Mouse (Mus musculus): ENCODE data around the gene Vps33b. TPM values are rescaled to one million over a fixed set of nuclear protein-coding genes. Genes with fewer than 3 reads are reported as not detected.

The Vps33b gene
- polyA plus RNA-seq, 2 experiments, result 3.6 to 6.7 TPM

DNA sequence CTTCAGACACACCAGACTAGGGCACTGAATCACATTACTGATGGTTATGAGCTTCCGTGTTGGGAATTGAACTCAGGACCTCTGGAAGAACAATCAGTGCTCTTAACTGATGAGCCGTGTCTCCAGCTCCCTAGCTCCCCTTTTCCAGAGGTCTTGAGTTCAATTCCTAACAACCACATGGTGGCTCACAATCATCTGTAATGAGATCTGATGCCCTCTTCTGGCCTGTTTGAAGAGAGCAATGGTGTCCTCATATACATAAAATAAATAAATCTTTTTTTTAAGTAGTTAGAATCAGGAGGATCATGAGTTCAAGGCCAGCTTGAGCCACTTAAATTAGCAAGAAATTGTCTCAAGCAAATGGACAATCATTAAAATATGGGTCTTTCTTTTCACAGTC lies 13.5 kb upstream of the Vps33b start:
- 50% methylated on average over 2 of the region's 2 CpGs for WGBS (ENCODE audit: insufficient replicate concordance)
- Histone ChIP-seq H3K9ac (replicated peaks) (no peak overlapping the region), H3K4me3 (ENCODE audit: insufficient read depth in 1 of 2, low read depth in 2 of 2, low read length in 2 of 2) (no peak overlapping the region), H3K4me1 (replicated peaks; ENCODE audit: control insufficient read depth in 2 of 2, insufficient read depth in 2 of 2, low read length in 1 of 2) (peaks cover 5 to 9% of the 10 kb centered on the region in 2 experiments; a peak in 3 of 4 replicates), H3K27ac (no peak overlapping the region), H3K4me2 (ENCODE audit: low read depth) (no peak overlapping the region), H3K27me3 (ENCODE audit: control insufficient read depth, insufficient read depth, low read length) (no peaks in the 10 kb centered on the region), H3K36me3 (replicated peaks; ENCODE audit: control insufficient read depth, insufficient read depth, low read depth) (no peaks in the 10 kb centered on the region), H3K9me3 (ENCODE audit: control insufficient read depth, low read length) (no peaks in the 10 kb centered on the region)
- ATAC-seq (ENCODE audit: insufficient read depth) (no peak), DNase-seq (ENCODE audit: low read depth in 3 of 3, low spot score in 3 of 3) (no peak)
- TF ChIP-seq CTCF (IDR thresholded peaks at IDR 0.05; ENCODE audit: low read depth) (peak; percentile 39; the same call in 1 of the 2 replicates), EP300 (IDR thresholded peaks at IDR 0.05; ENCODE audit: low read depth) (no peak)

DNA sequence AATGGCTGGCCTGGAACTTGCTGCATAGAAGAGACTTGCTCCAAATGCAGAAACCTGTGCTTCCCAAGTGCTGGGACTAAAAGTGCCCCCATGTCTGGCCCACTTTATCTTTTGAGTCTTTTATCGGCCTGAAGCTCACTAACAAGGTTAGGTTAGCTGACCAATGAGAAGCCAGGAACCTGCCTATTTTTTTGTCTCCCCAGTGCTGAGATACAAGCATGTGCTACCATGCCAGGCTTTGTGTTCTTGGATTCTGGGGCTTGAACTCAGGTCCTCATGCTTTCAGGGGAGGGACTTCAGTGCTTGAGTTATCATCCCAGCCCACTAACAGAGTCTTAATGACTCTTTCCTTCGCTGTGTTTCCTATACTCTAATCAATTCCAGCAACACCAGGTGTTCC lies 11.7 kb upstream of the Vps33b start:
- H3K9ac ChIP-seq (replicated peaks), result no peak overlapping the region
- TF ChIP-seq EP300 (IDR thresholded peaks at IDR 0.05; ENCODE audit: low read depth), result no peak
- TF ChIP-seq CTCF (IDR thresholded peaks at IDR 0.05; ENCODE audit: low read depth), result no peak
- 49% methylated on average over 2 of the region's 2 CpGs for WGBS (ENCODE audit: insufficient replicate concordance)
- ATAC-seq (ENCODE audit: insufficient read depth) (no peak), DNase-seq (ENCODE audit: low read depth in 3 of 3, low spot score in 3 of 3) (no peak)
- no peaks in the 10 kb centered on the region for H3K27me3 ChIP-seq (ENCODE audit: control insufficient read depth, insufficient read depth, low read length)
- peaks cover 12 to 15% of the 10 kb centered on the region in 2 experiments for H3K4me1 ChIP-seq (replicated peaks; ENCODE audit: control insufficient read depth in 2 of 2, insufficient read depth in 2 of 2, low read length in 1 of 2)
- H3K27ac ChIP-seq, result no peak overlapping the region
- no peak overlapping the region for H3K4me2 ChIP-seq (ENCODE audit: low read depth)
- H3K9me3 ChIP-seq (ENCODE audit: control insufficient read depth, low read length), result no peaks in the 10 kb centered on the region
- no peaks in the 10 kb centered on the region for H3K36me3 ChIP-seq (replicated peaks; ENCODE audit: control insufficient read depth, insufficient read depth, low read depth)
- no peak overlapping the region for H3K4me3 ChIP-seq (ENCODE audit: insufficient read depth in 1 of 2, low read depth in 2 of 2, low read length in 2 of 2)

DNA sequence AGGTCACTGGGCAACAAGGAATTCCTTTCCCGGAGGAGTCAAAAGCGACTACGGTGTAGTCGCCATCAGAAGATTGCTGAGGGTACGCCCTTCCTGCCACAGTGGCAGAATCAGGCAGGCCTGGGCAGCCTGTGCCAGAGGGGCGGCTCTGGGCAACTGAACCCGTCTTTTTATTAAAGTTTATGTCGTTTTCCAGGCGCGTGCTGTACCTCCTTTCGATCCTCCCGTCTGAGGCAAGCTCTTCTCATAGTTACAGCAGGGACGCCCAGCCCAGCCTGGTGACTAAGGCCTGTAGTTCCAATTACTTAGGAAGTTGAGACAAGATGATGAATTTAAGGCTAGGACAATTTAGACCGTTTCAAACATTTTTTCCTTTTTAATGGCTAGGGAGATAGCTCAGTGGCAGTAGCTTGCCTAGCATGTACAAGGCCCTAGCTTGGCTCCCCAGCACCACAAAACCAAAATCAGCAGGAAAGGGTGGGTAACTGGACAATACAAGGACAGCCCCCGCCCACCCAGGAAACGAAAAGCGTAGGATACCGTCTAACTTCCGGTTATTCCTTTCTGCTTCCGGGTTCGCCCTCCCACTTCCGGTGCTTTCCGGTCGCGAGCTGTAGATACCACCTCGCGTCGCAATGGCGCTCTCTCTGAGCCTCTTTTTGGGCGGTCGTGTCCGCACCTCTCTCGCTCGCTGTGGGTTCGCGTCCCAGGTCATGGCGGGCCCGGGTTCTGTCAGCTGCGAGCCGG lies 8.7 kb upstream of the Vps33b start, which contains the start of gene Ngrn:
Gene Ngrn, plus strand, starts transcription at position 591 of the 747 bp plus-strand sequence.
- peak within 1 kb of the TSS; percentile 87 for H3K4me2 ChIP-seq (ENCODE audit: low read depth)
- H3K4me3 ChIP-seq (ENCODE audit: insufficient read depth in 1 of 2, low read depth in 2 of 2, low read length in 2 of 2), result peak within 1 kb of the TSS; percentile 88 to 91
- peak within 1 kb of the TSS; percentile 68 for H3K27ac ChIP-seq
- no peaks in the 10 kb centered on the region for H3K9me3 ChIP-seq (ENCODE audit: control insufficient read depth, low read length)
- ATAC-seq (ENCODE audit: insufficient read depth) (peak; percentile 86), DNase-seq (ENCODE audit: low read depth in 3 of 3, low spot score in 3 of 3) (peak; percentile 79 to 81 (median 79))
- peaks cover 7 to 9% of the 10 kb centered on the region in 2 experiments for H3K4me1 ChIP-seq (replicated peaks; ENCODE audit: control insufficient read depth in 2 of 2, insufficient read depth in 2 of 2, low read length in 1 of 2)
- 25% methylated on average over 40 of the region's 40 CpGs for WGBS (ENCODE audit: insufficient replicate concordance)
- TF ChIP-seq CTCF (IDR thresholded peaks at IDR 0.05; ENCODE audit: low read depth) (peak; percentile 59), EP300 (IDR thresholded peaks at IDR 0.05; ENCODE audit: low read depth) (peak; percentile 23; the same call in 1 of the 2 replicates)
- peak within 1 kb of the TSS; percentile 85 for H3K9ac ChIP-seq (replicated peaks)
- H3K27me3 ChIP-seq (ENCODE audit: control insufficient read depth, insufficient read depth, low read length), result no peaks in the 10 kb centered on the region
- peaks cover 24% of the 10 kb centered on the region for H3K36me3 ChIP-seq (replicated peaks; ENCODE audit: control insufficient read depth, insufficient read depth, low read depth)

DNA sequence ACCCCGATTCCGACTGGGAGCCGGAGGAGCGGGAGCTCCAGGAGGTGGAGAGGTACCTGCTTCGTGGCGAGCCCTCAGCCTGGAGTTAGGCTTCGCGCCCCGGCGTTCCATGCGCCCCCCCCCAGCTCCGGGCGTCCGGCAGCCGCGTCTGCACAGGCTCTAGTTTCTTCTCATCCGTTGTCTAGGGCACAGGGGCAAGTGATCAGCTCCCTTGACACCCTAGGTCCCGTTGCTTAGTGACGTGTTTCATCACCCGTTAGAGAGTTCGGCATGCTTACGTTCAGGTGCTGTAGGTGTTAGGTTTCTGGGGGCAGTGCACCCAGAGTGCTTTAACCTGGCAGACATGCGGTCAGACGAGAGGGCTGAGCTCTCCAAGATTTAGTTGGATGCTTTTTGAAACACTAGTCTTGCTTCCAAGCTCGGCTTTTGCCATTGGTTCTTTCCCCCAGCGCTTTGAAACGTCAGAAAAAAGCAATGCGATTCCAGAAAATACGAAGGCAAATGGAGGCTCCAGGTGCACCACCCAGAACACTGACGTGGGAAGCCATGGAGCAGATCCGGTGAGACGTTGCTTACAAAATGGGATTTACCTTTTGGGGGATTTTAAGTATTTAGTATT lies 8.0 kb upstream of the Vps33b start:
- no peaks in the 10 kb centered on the region for H3K27me3 ChIP-seq (ENCODE audit: control insufficient read depth, insufficient read depth, low read length)
- no peaks in the 10 kb centered on the region for H3K9me3 ChIP-seq (ENCODE audit: control insufficient read depth, low read length)
- H3K4me3 ChIP-seq (ENCODE audit: insufficient read depth in 1 of 2, low read depth in 2 of 2, low read length in 2 of 2), result peak overlapping the region; percentile 88 to 91
- peak overlapping the region; percentile 68 for H3K27ac ChIP-seq
- H3K4me2 ChIP-seq (ENCODE audit: low read depth), result peak overlapping the region; percentile 87
- H3K36me3 ChIP-seq (replicated peaks; ENCODE audit: control insufficient read depth, insufficient read depth, low read depth), result peaks cover 27% of the 10 kb centered on the region
- ATAC-seq (ENCODE audit: insufficient read depth) (peak; percentile 71), DNase-seq (ENCODE audit: low read depth in 3 of 3, low spot score in 3 of 3) (peak in 1 of 3 experiments; percentile 40)
- TF ChIP-seq CTCF (IDR thresholded peaks at IDR 0.05; ENCODE audit: low read depth) (no peak), EP300 (IDR thresholded peaks at IDR 0.05; ENCODE audit: low read depth) (no peak)
- WGBS (ENCODE audit: insufficient replicate concordance), result 1% methylated on average over 32 of the region's 32 CpGs
- H3K9ac ChIP-seq (replicated peaks), result peak overlapping the region; percentile 85
- peaks cover 7 to 9% of the 10 kb centered on the region in 2 experiments for H3K4me1 ChIP-seq (replicated peaks; ENCODE audit: control insufficient read depth in 2 of 2, insufficient read depth in 2 of 2, low read length in 1 of 2)

DNA sequence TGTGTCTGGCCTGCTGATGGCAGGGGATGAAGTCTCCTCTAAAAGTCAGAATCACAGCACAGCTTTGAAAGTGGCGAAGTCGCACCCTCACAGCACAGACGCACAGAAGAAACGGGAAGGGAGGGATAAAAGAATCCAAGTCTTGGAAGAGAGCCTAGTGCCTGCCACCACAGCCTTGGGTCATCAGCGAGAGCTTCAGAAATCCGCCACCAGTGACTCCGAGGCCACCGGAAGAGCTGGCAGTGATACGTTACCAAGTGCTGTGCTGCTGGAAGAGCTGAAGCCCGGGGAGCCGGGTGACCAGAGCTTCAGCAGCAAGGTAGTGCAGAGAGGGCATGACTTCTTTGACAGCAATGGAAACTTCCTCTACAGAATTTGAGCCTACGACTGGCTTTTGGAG lies 4.8 kb upstream of the Vps33b start:
- DNase-seq (ENCODE audit: low read depth in 3 of 3, low spot score in 3 of 3) (no peak), ATAC-seq (ENCODE audit: insufficient read depth) (no peak)
- Histone ChIP-seq H3K27me3 (ENCODE audit: control insufficient read depth, insufficient read depth, low read length) (no peaks in the 10 kb centered on the region), H3K4me1 (replicated peaks; ENCODE audit: control insufficient read depth in 2 of 2, insufficient read depth in 2 of 2, low read length in 1 of 2) (peaks cover 13 to 15% of the 10 kb centered on the region in 2 experiments), H3K36me3 (replicated peaks; ENCODE audit: control insufficient read depth, insufficient read depth, low read depth) (peaks cover 27% of the 10 kb centered on the region), H3K4me3 (ENCODE audit: insufficient read depth in 1 of 2, low read depth in 2 of 2, low read length in 2 of 2) (no peak overlapping the region), H3K9me3 (ENCODE audit: control insufficient read depth, low read length) (no peaks in the 10 kb centered on the region), H3K9ac (replicated peaks) (no peak overlapping the region), H3K27ac (no peak overlapping the region), H3K4me2 (ENCODE audit: low read depth) (no peak overlapping the region)
- TF ChIP-seq EP300 (IDR thresholded peaks at IDR 0.05; ENCODE audit: low read depth) (no peak), CTCF (IDR thresholded peaks at IDR 0.05; ENCODE audit: low read depth) (no peak)
- WGBS (ENCODE audit: insufficient replicate concordance), result 89% methylated on average over 12 of the region's 12 CpGs

Measured in liver, embryonic 14.5 days (tissue).